12 mouse cellular contexts compared by ENCODE assay signal in the genomic region with DNA sequence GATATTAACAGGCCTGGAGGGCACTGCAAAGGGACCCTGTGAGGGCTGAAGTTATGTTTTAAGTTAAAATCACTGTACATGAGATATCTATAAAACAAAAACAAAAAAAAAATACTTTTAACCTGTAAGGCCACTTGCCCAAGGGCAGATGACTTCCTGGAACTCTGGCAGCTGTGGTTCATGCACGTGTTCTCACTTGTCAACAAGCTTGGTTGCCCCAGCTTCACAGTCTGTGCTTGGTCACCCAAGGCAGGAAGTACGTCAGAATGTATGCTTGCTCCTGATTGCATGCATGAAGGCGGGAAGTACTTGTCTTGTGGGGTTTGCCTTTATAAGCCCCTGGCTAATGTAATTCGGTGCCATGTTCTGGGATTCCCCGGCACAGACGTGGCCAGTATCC. TPM values are rescaled to one million over a fixed set of nuclear protein-coding genes. Genes with fewer than 3 reads are reported as not detected.
DNase-seq lines count a peak whose midpoint lies in the region; ATAC-seq and TF ChIP-seq lines count a peak whose summit lies in the region.
"Had no signal": no experiment of that assay in that cellular context is flagged by ENCODE, and none has a peak within 500 bp of the region (broad histone marks: within the 10 kb centered on the region; RNA-seq: fewer than 3 reads in every experiment).

No protein-coding gene starts in this region.

- H3K4me2 ChIP-seq in stomach, embryonic 14.5 days (replicated peaks; ENCODE audit: low read depth, low read length), result no peak overlapping the region
- H3K4me2 ChIP-seq in stomach, postnatal 0 days (replicated peaks; ENCODE audit: low read depth), result no peak overlapping the region
- no peak overlapping the region for H3K4me2 ChIP-seq in lung, postnatal 0 days (replicated peaks; ENCODE audit: low read depth, low read length)
- H3K4me2 ChIP-seq in hindbrain, postnatal 0 days (ENCODE audit: low read depth, low read length), result no peak overlapping the region

- DNase-seq in stomach, postnatal 0 days (ENCODE audit: low spot score), result no peak
- DNase-seq in kidney, adult 18-20 months, result peak; percentile 16
- peak; percentile 63 for DNase-seq in lung, postnatal 0 days (ENCODE audit: low spot score)
- DNase-seq in gastrocnemius, adult 2 months, result no peak
- no peak for DNase-seq in cerebellum, adult 11-12 months
- no peak for DNase-seq in right cerebral cortex, postnatal 36 days (ENCODE audit: low spot score in 2 of 2)
- DNase-seq in hindbrain, postnatal 0 days (ENCODE audit: low spot score), result no peak
- DNase-seq: adrenal gland, postnatal 25 days; cerebellum, adult 8-10 months; heart, postnatal 14 days; midbrain, embryonic 14.5 days had no signal

- ATAC-seq in stomach, embryonic 14.5 days (ENCODE audit: insufficient number of reproducible peaks, insufficient read depth, low FRiP score, low read depth), result no peak
- no peak for ATAC-seq in stomach, postnatal 0 days (ENCODE audit: low FRiP score, low TSS enrichment)
- ATAC-seq in lung, postnatal 0 days, result peak; percentile 70
- ATAC-seq in hindbrain, postnatal 0 days, result no peak

- H3K9me3 ChIP-seq in stomach, embryonic 14.5 days (ENCODE audit: control insufficient read depth, low read depth, low read length), result no peaks in the 10 kb centered on the region
- no peaks in the 10 kb centered on the region for H3K9me3 ChIP-seq in stomach, postnatal 0 days (ENCODE audit: control insufficient read depth, low read length)
- H3K9me3 ChIP-seq in lung, postnatal 0 days (ENCODE audit: low read length), result no peaks in the 10 kb centered on the region
- no peaks in the 10 kb centered on the region for H3K9me3 ChIP-seq in hindbrain, postnatal 0 days (ENCODE audit: low read length)

- intact Hi-C loops in gastrocnemius, adult 2 months (cut with DNase I), result no loop called here

- TF ChIP-seq CTCF in stomach, postnatal 0 days (IDR thresholded peaks at IDR 0.05; ENCODE audit: low read depth), result no peak
- no peak for TF ChIP-seq CTCF in lung, postnatal 0 days (IDR thresholded peaks at IDR 0.05)
- no peak for TF ChIP-seq CTCF in gastrocnemius, adult 2 months (IDR thresholded peaks at IDR 0.05)
- no peak for TF ChIP-seq CTCF in hindbrain, postnatal 0 days (IDR thresholded peaks at IDR 0.05; ENCODE audit: low read depth)

- no peak overlapping the region for H3K9ac ChIP-seq in stomach, embryonic 14.5 days (replicated peaks; ENCODE audit: low read depth, low read length)
- H3K9ac ChIP-seq in stomach, postnatal 0 days (ENCODE audit: low read length), result no peak overlapping the region
- no peak overlapping the region for H3K9ac ChIP-seq in lung, postnatal 0 days (replicated peaks; ENCODE audit: low read depth)
- no peak overlapping the region for H3K9ac ChIP-seq in hindbrain, postnatal 0 days (replicated peaks; ENCODE audit: low read length)

- H3K4me3 ChIP-seq in stomach, embryonic 14.5 days (ENCODE audit: low read depth, low read length), result no peak overlapping the region
- no peak overlapping the region for H3K4me3 ChIP-seq in stomach, postnatal 0 days (ENCODE audit: low read depth, low read length)
- no peak overlapping the region for H3K4me3 ChIP-seq in lung, postnatal 0 days (ENCODE audit: low read depth, low read length)
- H3K4me3 ChIP-seq in gastrocnemius, adult 2 months, result no peak overlapping the region
- H3K4me3 ChIP-seq in hindbrain, postnatal 0 days (ENCODE audit: low read length), result no peak overlapping the region

- WGBS in stomach, embryonic 14.5 days, result 62% methylated on average over 6 of the region's 6 CpGs
- WGBS in stomach, postnatal 0 days, result 58% methylated on average over 6 of the region's 6 CpGs
- WGBS in lung, postnatal 0 days, result 60% methylated on average over 6 of the region's 6 CpGs
- WGBS in hindbrain, postnatal 0 days, result 76% methylated on average over 6 of the region's 6 CpGs

- H3K4me1 ChIP-seq in stomach, embryonic 14.5 days (ENCODE audit: control insufficient read depth, insufficient read depth, low read length), result no peaks in the 10 kb centered on the region
- no peaks in the 10 kb centered on the region for H3K4me1 ChIP-seq in stomach, postnatal 0 days (replicated peaks; ENCODE audit: control insufficient read depth, insufficient read depth)
- H3K4me1 ChIP-seq in lung, postnatal 0 days (ENCODE audit: insufficient read depth, low read depth, low read length), result no peaks in the 10 kb centered on the region
- no peaks in the 10 kb centered on the region for H3K4me1 ChIP-seq in hindbrain, postnatal 0 days (ENCODE audit: insufficient read depth, low read length)

- peak overlapping the region; percentile 41; the same call in 1 of the 2 replicates for H3K27ac ChIP-seq in stomach, embryonic 14.5 days (ENCODE audit: low read length)
- H3K27ac ChIP-seq in stomach, postnatal 0 days (replicated peaks), result no peak overlapping the region; the same call in 1 of the 2 replicates
- no peak overlapping the region; the same call in 1 of the 2 replicates for H3K27ac ChIP-seq in lung, postnatal 0 days (ENCODE audit: low read length)
- H3K27ac ChIP-seq in gastrocnemius, adult 2 months, result no peak overlapping the region
- H3K27ac ChIP-seq in hindbrain, postnatal 0 days, result no peak overlapping the region

- no peak for TF ChIP-seq EP300 in stomach, postnatal 0 days (optimal IDR thresholded peaks at IDR 0.05)
- no peak; the same call in 1 of the 2 replicates for TF ChIP-seq EP300 in lung, postnatal 0 days (IDR thresholded peaks at IDR 0.05)

- no peaks in the 10 kb centered on the region for H3K36me3 ChIP-seq in stomach, embryonic 14.5 days (ENCODE audit: control insufficient read depth, insufficient read depth, low read length)
- H3K36me3 ChIP-seq in stomach, postnatal 0 days (ENCODE audit: control insufficient read depth, insufficient read depth, low read length), result no peaks in the 10 kb centered on the region
- H3K36me3 ChIP-seq in lung, postnatal 0 days (ENCODE audit: insufficient read depth, low read length), result no peaks in the 10 kb centered on the region
- H3K36me3 ChIP-seq in hindbrain, postnatal 0 days (ENCODE audit: insufficient read depth, low read length), result no peaks in the 10 kb centered on the region

- H3K27me3 ChIP-seq in stomach, embryonic 14.5 days (ENCODE audit: control insufficient read depth, insufficient read depth, low read length), result no peaks in the 10 kb centered on the region
- H3K27me3 ChIP-seq in stomach, postnatal 0 days (ENCODE audit: control insufficient read depth, insufficient read depth, low read length), result no peaks in the 10 kb centered on the region
- H3K27me3 ChIP-seq in lung, postnatal 0 days (replicated peaks; ENCODE audit: insufficient read depth, low read length), result no peaks in the 10 kb centered on the region
- no peaks in the 10 kb centered on the region for H3K27me3 ChIP-seq in hindbrain, postnatal 0 days (ENCODE audit: insufficient read depth, low read length)

RNA-seq across cellular contexts. Expression of gene Ireb2, which starts 19.7 kb away (rescaled TPM):
- polyA plus RNA-seq in stomach, embryonic 14.5 days (2014; fragmentation: Nextera tagmentation; extraction: Ambion mirVana), result 43.4 and 46.8 TPM in 2 replicates
- polyA plus RNA-seq in stomach, postnatal 0 days (2015; fragmentation: Nextera tagmentation; extraction: Ambion mirVana), result 9.6 and 9.7 TPM in 2 replicates
- 13.6 and 16.6 TPM in 2 replicates for polyA plus RNA-seq in lung, postnatal 0 days (2015; fragmentation: Nextera tagmentation; extraction: Ambion mirVana)
- total RNA-seq in gastrocnemius, adult 2 months (2021), result 10 to 100 TPM; 18.3 to 21.8 TPM
- 31.4 and 34.2 TPM in 2 replicates for total RNA-seq in hindbrain, postnatal 0 days (2014; rRNA removed)
- polyA plus RNA-seq in hindbrain, postnatal 0 days (2015; fragmentation: Nextera tagmentation; extraction: Ambion mirVana), result 18.4 and 18.6 TPM in 2 replicates

Comparison
In these comparisons a context has a peak if more than half of its experiments do, and no peak if none do; other contexts are left out.
1. DNase-seq: peak in kidney, adult 18-20 months (single experiment) and lung, postnatal 0 days (single experiment); none in stomach, postnatal 0 days (single experiment), gastrocnemius, adult 2 months (single experiment), cerebellum, adult 11-12 months (single experiment), right cerebral cortex, postnatal 36 days (0 of 2) and hindbrain, postnatal 0 days (single experiment).